8 mouse cellular contexts compared by ENCODE assay signal in genomic region chr9:46353992-46354391, GRCm38 (mm10). TPM values are rescaled to one million over a fixed set of nuclear protein-coding genes. Genes with fewer than 3 reads are reported as not detected.
A peak's percentile ranks its signal among the peaks of the same experiment; 100 is the strongest.
DNase-seq lines count a peak whose midpoint lies in the region; TF ChIP-seq lines count a peak whose summit lies in the region.
"Had no signal": no experiment of that assay in that cellular context is flagged by ENCODE, and none has a peak within 500 bp of the region (broad histone marks: within the 10 kb centered on the region; RNA-seq: fewer than 3 reads in every experiment).

No protein-coding gene starts in this region.

- TF ChIP-seq POLR2A in lung, adult 2 months (IDR thresholded peaks at IDR 0.05; ENCODE audit: borderline replicate concordance, extremely low read depth, low read depth, low read length), result no peak

- H3K4me3 ChIP-seq in lung, adult 2 months (replicated peaks; ENCODE audit: extremely low read depth, low read depth, low read length), result no peak overlapping the region

- peak; percentile 70 for DNase-seq in A20 (ENCODE audit: low read depth, low spot score)
- DNase-seq in ES-CJ7 (ENCODE audit: low read depth, low spot score), result peak; percentile 80
- peak; percentile 86 for DNase-seq in cerebellum, adult 9-10 months
- DNase-seq in frontal cortex, postnatal 36 days (ENCODE audit: low spot score in 2 of 2), result peak; percentile 63 to 81
- DNase-seq in kidney, adult 9 months, result peak; percentile 70
- peak; percentile 20 for DNase-seq in lung, adult 2 months
- DNase-seq in ovary, postnatal 14 days (ENCODE audit: low spot score), result peak; percentile 38

- TF ChIP-seq CTCF in lung, adult 2 months (IDR thresholded peaks at IDR 0.05; ENCODE audit: insufficient read depth, low read length), result no peak; the same call in 1 of the 2 replicates

- no peaks in the 10 kb centered on the region for H3K4me1 ChIP-seq in lung, adult 2 months (ENCODE audit: control insufficient read depth, insufficient read depth, low read length)

- WGBS in lung, adult 2 months, result 2% methylated on average over 3 of the region's 3 CpGs

RNA-seq across cellular contexts. Expression of gene 4931429L15Rik, which starts 34.2 kb away (rescaled TPM):
- polyA plus RNA-seq in lung, adult 2 months (2012; rRNA removed), result not detected in 2 replicates
- polyA plus RNA-seq: heart, embryonic 16.5 days had no signal

Comparison
In these comparisons a context has a peak if more than half of its experiments do, and no peak if none do; other contexts are left out.
1. DNase-seq: peak in every context shown above with its lines; median percentile 86 in cerebellum, adult 9-10 months; 80 in ES-CJ7; 72 in frontal cortex, postnatal 36 days; 70 in A20; 70 in kidney, adult 9 months; 38 in ovary, postnatal 14 days; 20 in lung, adult 2 months.